Mouse (Mus musculus) liver, embryonic 16.5 days (tissue): ENCODE measurements at regions not wholly inside any gene's neighbourhood (a gene's known extent, or its start where the extent isn't known, plus 50 kb on each side); places are given as distances from the start of the nearest gene placed in this dataset.

Experiments
- ATAC-seq: fragments of 200-750 bp; cut with Nextera tagmentation; 2 replicates; pipeline ENCODE4 v1.8.0; 2017; ENCODE audit warnings: low read depth, mild to moderate bottlenecking, moderate number of reproducible peaks, moderate library complexity
- H3K27ac ChIP-seq: fragments of 300-500 bp; sonication (generic); 2 replicates; pipeline ENCODE4 v1.5.1; 2014; ENCODE audit warnings: mild to moderate bottlenecking, low read length
- H3K27me3 ChIP-seq: fragments of 300-500 bp; sonication (generic); 2 replicates; pipeline ENCODE4 v1.6.1; 2014; ENCODE audit warnings: low read depth, low read length, mixed read lengths; ENCODE audit not compliant: control insufficient read depth, insufficient read depth
- H3K36me3 ChIP-seq: fragments of 300-500 bp; sonication (generic); 2 replicates; pipeline ENCODE4 v1.6.1; 2014; ENCODE audit warnings: mild to moderate bottlenecking; ENCODE audit not compliant: control insufficient read depth, insufficient read depth
- H3K4me1 ChIP-seq: fragments of 300-500 bp; sonication (generic); 2 replicates; pipeline ENCODE4 v1.6.1; 2014; ENCODE audit warnings: low read depth, low read length, mixed read lengths; ENCODE audit not compliant: control insufficient read depth
- H3K4me2 ChIP-seq: fragments of 300-500 bp; sonication (generic); 2 replicates; pipeline ENCODE4 v1.6.1; 2014; ENCODE audit warnings: low read depth, low read length, mixed read lengths
- H3K4me3 ChIP-seq: fragments of 300-500 bp; sonication (generic); 2 replicates; pipeline ENCODE4 v1.5.1; 2014; ENCODE audit warnings: low read depth, mild to moderate bottlenecking, low read length
- H3K9ac ChIP-seq: fragments of 300-500 bp; sonication (generic); 2 replicates; pipeline ENCODE4 v1.6.1; 2014; ENCODE audit warnings: low read depth, low read length
- H3K9me3 ChIP-seq: fragments of 300-500 bp; sonication (generic); replicated peaks from 2 replicates; pipeline ENCODE4 v1.6.1; 2016; ENCODE audit warnings: low read length; ENCODE audit not compliant: control insufficient read depth
- WGBS: fragments of 180-500 bp; shearing (Covaris S2); extraction: QIAGEN DNeasy Blood & Tissue Kit; methylation state at CpG from one replicate; pipeline ENCODE4 v1.1.7; 2014; ENCODE audit not compliant: insufficient replicate concordance; 5-methylcytosine and 5-hydroxymethylcytosine counted together

GRCm38 (mm10) chr2:50496057-50496433 is 199.4 kb upstream of the Mmadhc start:
- Histone ChIP-seq H3K4me3 (no peak overlapping the region), H3K4me2 (no peak overlapping the region), H3K4me1 (no peaks in the 10 kb centered on the region), H3K9ac (no peak overlapping the region), H3K36me3 (no peaks in the 10 kb centered on the region), H3K27ac (no peak overlapping the region), H3K27me3 (no peaks in the 10 kb centered on the region), H3K9me3 (no peaks in the 10 kb centered on the region)
- no peak for ATAC-seq
- 65% methylated on average over 3 of the region's 3 CpGs for WGBS

GRCm38 (mm10) chr2:50495141-50496056 is 198.8 kb upstream of the Mmadhc start:
- no peaks in the 10 kb centered on the region for H3K36me3 ChIP-seq
- H3K9me3 ChIP-seq, result no peaks in the 10 kb centered on the region
- H3K4me3 ChIP-seq, result no peak overlapping the region
- no peak for ATAC-seq
- WGBS, result 37% methylated on average over 5 of the region's 5 CpGs
- no peaks in the 10 kb centered on the region for H3K27me3 ChIP-seq
- no peaks in the 10 kb centered on the region for H3K4me1 ChIP-seq
- no peak overlapping the region for H3K27ac ChIP-seq
- no peak overlapping the region for H3K4me2 ChIP-seq
- H3K9ac ChIP-seq, result no peak overlapping the region

GRCm38 (mm10) chr2:50493597-50494335 is 197.2 kb upstream of the Mmadhc start:
- no peak for ATAC-seq
- Histone ChIP-seq H3K9me3 (no peaks in the 10 kb centered on the region), H3K36me3 (no peaks in the 10 kb centered on the region), H3K4me2 (no peak overlapping the region), H3K27me3 (no peaks in the 10 kb centered on the region), H3K4me1 (no peaks in the 10 kb centered on the region), H3K9ac (no peak overlapping the region), H3K4me3 (no peak overlapping the region), H3K27ac (no peak overlapping the region)
- WGBS, result 58% methylated on average over 4 of the region's 4 CpGs

- Histone ChIP-seq H3K4me3 (no peak overlapping the region), H3K4me2 (no peak overlapping the region)
These were observed 167.2 kb upstream of the Mmadhc start for GRCm38 (mm10) chr2:50463799-50464198.

GRCm38 (mm10) chr2:50462378-50462777 is 165.8 kb upstream of the Mmadhc start:
- ATAC-seq, result no peak
- Histone ChIP-seq H3K36me3 (no peaks in the 10 kb centered on the region), H3K9me3 (no peaks in the 10 kb centered on the region), H3K27ac (no peak overlapping the region), H3K4me2 (no peak overlapping the region), H3K9ac (no peak overlapping the region), H3K4me1 (no peaks in the 10 kb centered on the region), H3K27me3 (no peaks in the 10 kb centered on the region), H3K4me3 (no peak overlapping the region)
- WGBS, result 71% methylated on average over 1 of the region's 1 CpGs

More at GRCm38 (mm10) chr2:50463799-50464198, 167.2 kb upstream of the Mmadhc start:
- ATAC-seq, result no peak
- H3K4me1 ChIP-seq, result no peaks in the 10 kb centered on the region
- no peaks in the 10 kb centered on the region for H3K36me3 ChIP-seq
- no peak overlapping the region for H3K9ac ChIP-seq
- H3K27me3 ChIP-seq, result no peaks in the 10 kb centered on the region
- no peaks in the 10 kb centered on the region for H3K9me3 ChIP-seq
- H3K27ac ChIP-seq, result no peak overlapping the region
- 49% methylated on average over 4 of the region's 4 CpGs for WGBS

GRCm38 (mm10) chr2:50456654-50457053 is 160.1 kb upstream of the Mmadhc start:
- Histone ChIP-seq H3K36me3 (no peaks in the 10 kb centered on the region), H3K4me2 (no peak overlapping the region), H3K9me3 (no peaks in the 10 kb centered on the region), H3K27me3 (no peaks in the 10 kb centered on the region), H3K4me1 (no peaks in the 10 kb centered on the region), H3K4me3 (no peak overlapping the region), H3K27ac (no peak overlapping the region), H3K9ac (no peak overlapping the region)
- ATAC-seq, result no peak
- WGBS, result 44% methylated on average over 1 of the region's 1 CpGs

GRCm38 (mm10) chr2:50448117-50448516 is 151.5 kb upstream of the Mmadhc start:
- no peak for ATAC-seq

GRCm38 (mm10) chr2:50445963-50446485 is 149.4 kb upstream of the Mmadhc start:
- ATAC-seq, result no peak
- Histone ChIP-seq H3K27me3 (no peaks in the 10 kb centered on the region), H3K9me3 (no peaks in the 10 kb centered on the region), H3K4me3 (no peak overlapping the region), H3K9ac (no peak overlapping the region), H3K4me1 (no peaks in the 10 kb centered on the region), H3K36me3 (no peaks in the 10 kb centered on the region), H3K4me2 (no peak overlapping the region), H3K27ac (no peak overlapping the region)
- 37% methylated on average over 2 of the region's 2 CpGs for WGBS

More at GRCm38 (mm10) chr2:50448117-50448516, 151.5 kb upstream of the Mmadhc start:
- no peak overlapping the region for H3K4me3 ChIP-seq
- H3K4me2 ChIP-seq, result no peak overlapping the region
- H3K27me3 ChIP-seq, result no peaks in the 10 kb centered on the region
- H3K36me3 ChIP-seq, result no peaks in the 10 kb centered on the region
- H3K9ac ChIP-seq, result no peak overlapping the region
- no peaks in the 10 kb centered on the region for H3K9me3 ChIP-seq
- H3K27ac ChIP-seq, result no peak overlapping the region
- H3K4me1 ChIP-seq, result no peaks in the 10 kb centered on the region

GRCm38 (mm10) chr2:50440333-50440732 is 143.7 kb upstream of the Mmadhc start:
- H3K27me3 ChIP-seq, result no peaks in the 10 kb centered on the region
- H3K4me1 ChIP-seq, result no peaks in the 10 kb centered on the region
- H3K9me3 ChIP-seq, result no peaks in the 10 kb centered on the region
- no peak overlapping the region for H3K4me3 ChIP-seq
- no peak for ATAC-seq
- no peak overlapping the region for H3K9ac ChIP-seq
- H3K27ac ChIP-seq, result no peak overlapping the region
- H3K36me3 ChIP-seq, result no peaks in the 10 kb centered on the region
- no peak overlapping the region for H3K4me2 ChIP-seq
